Mouse (Mus musculus) activated CD4-positive, CD25-positive, alpha-beta regulatory T cell (primary cell): Measurements from ENCODE around the gene Rbpms2. TPM values are rescaled to one million over a fixed set of nuclear protein-coding genes. Genes with fewer than 3 reads are reported as not detected.

Experiments used
- polyA plus RNA-seq, 2 experiments: library from polyadenylated mRNA; unstranded; fragments of 100-300 nt; shearing (Covaris generic); gene quantifications; one replicate each; pipeline ENCODE4 v1.2.1; 2017

Gene Rbpms2
- 1 to 10 TPM in 1 of 2 experiments, under 1 TPM in 1; 0.44 to 5.3 TPM for polyA plus RNA-seq

GRCm38 (mm10) chr9:65629025-65629766 is at the start of gene Rbpms2:
Rbpms2 (plus strand) TSS chr9:65629648.

GRCm38 (mm10) chr9:65579781-65580371 is 49.6 kb upstream of the Rbpms2 start, which contains the start of gene Plekho2:
Plekho2 (minus strand) TSS chr9:65580040.

GRCm38 (mm10) chr9:65586406-65587269 is 42.8 kb upstream of the Rbpms2 start, which contains the start of gene Pif1:
Pif1 (plus strand) TSS chr9:65587160.

GRCm38 (mm10) chr9:65667701-65668100 is 38.3 kb downstream of the Rbpms2 start, which contains the start of gene Oaz2:
Oaz2 (plus strand) TSS chr9:65668001.

Other genes starting within 250 kb of the Rbpms2 start
- gene Kbtbd13, start 238.0 kb upstream of the Rbpms2 start, polyA plus RNA-seq: not detected
- not detected for gene Rasl12, start 231.1 kb upstream of the Rbpms2 start, polyA plus RNA-seq
- not detected for gene Slc51b, start 206.7 kb upstream of the Rbpms2 start, polyA plus RNA-seq
- 10 to 100 TPM; 33.0 to 37.9 TPM for gene Mtfmt, start 193.9 kb upstream of the Rbpms2 start, polyA plus RNA-seq
- 100 to 1,000 TPM; 120 to 122 TPM for gene Spg21, start 168.7 kb upstream of the Rbpms2 start, polyA plus RNA-seq
- gene Ankdd1a, start 109.5 kb upstream of the Rbpms2 start, polyA plus RNA-seq: under 1 TPM in 1 of 2 experiments, not detected in 1; 0.39 TPM
- 10 to 100 TPM; 36.7 to 88.6 TPM for gene Plekho2, start 49.6 kb upstream of the Rbpms2 start, polyA plus RNA-seq
- 1 to 10 TPM; 1.1 to 1.9 TPM for gene Pif1, start 42.5 kb upstream of the Rbpms2 start, polyA plus RNA-seq
- gene Oaz2, start 38.4 kb downstream of the Rbpms2 start, polyA plus RNA-seq: 100 to 1,000 TPM in 1 of 2 experiments, 10 to 100 TPM in 1; 91.4 to 133 TPM
- 1 to 10 TPM; 3.4 to 5.0 TPM for gene Zfp609, start 197.9 kb downstream of the Rbpms2 start, polyA plus RNA-seq